Mouse (Mus musculus): ENCODE results near the gene Gm20388.

The Gm20388 gene

GRCm38 (mm10) chr8:121760484-121760883 is 1849.8 kb downstream of the Gm20388 start:
- no peak for DNase-seq (ENCODE audit: low read depth, low spot score)

- DNase-seq (ENCODE audit: low read depth, low spot score), result no peak
These were observed 1850.8 kb downstream of the Gm20388 start for GRCm38 (mm10) chr8:121761480-121761879.

GRCm38 (mm10) chr8:121762999-121763699 is 1852.5 kb downstream of the Gm20388 start:
- no peak for DNase-seq (ENCODE audit: low read depth, low spot score)

GRCm38 (mm10) chr8:121763700-121764013 is 1853.0 kb downstream of the Gm20388 start:
- no peak for DNase-seq (ENCODE audit: low read depth, low spot score)

GRCm38 (mm10) chr8:121765594-121766138 is 1855.0 kb downstream of the Gm20388 start:
- DNase-seq (ENCODE audit: low read depth, low spot score), result no peak

GRCm38 (mm10) chr8:121769095-121769494 is 1858.5 kb downstream of the Gm20388 start:
- DNase-seq (ENCODE audit: low read depth, low spot score), result no peak

- no peak for DNase-seq (ENCODE audit: low read depth, low spot score)
These were observed 1859.0 kb downstream of the Gm20388 start for GRCm38 (mm10) chr8:121769621-121770020.

GRCm38 (mm10) chr8:121770845-121771752 is 1860.5 kb downstream of the Gm20388 start:
- DNase-seq (ENCODE audit: low read depth, low spot score), result no peak

GRCm38 (mm10) chr8:121773876-121774275 is 1863.2 kb downstream of the Gm20388 start:
- DNase-seq (ENCODE audit: low read depth, low spot score), result no peak

- no peak for DNase-seq (ENCODE audit: low read depth, low spot score)
These were observed 1871.9 kb downstream of the Gm20388 start for GRCm38 (mm10) chr8:121782493-121782892.

GRCm38 (mm10) chr8:121786542-121786941 is 1875.9 kb downstream of the Gm20388 start:
- no peak for DNase-seq (ENCODE audit: low read depth, low spot score)

GRCm38 (mm10) chr8:121788786-121789185 is 1878.1 kb downstream of the Gm20388 start:
- DNase-seq (ENCODE audit: low read depth, low spot score), result no peak

- no peak for DNase-seq (ENCODE audit: low read depth, low spot score)
These were observed 1881.5 kb downstream of the Gm20388 start for GRCm38 (mm10) chr8:121792159-121792558.

- no peak for DNase-seq (ENCODE audit: low read depth, low spot score)
These were observed 1882.0 kb downstream of the Gm20388 start for GRCm38 (mm10) chr8:121792627-121793026.

- DNase-seq (ENCODE audit: low read depth, low spot score), result no peak
These were observed 1883.5 kb downstream of the Gm20388 start for GRCm38 (mm10) chr8:121794151-121794550.

GRCm38 (mm10) chr8:121795461-121795860 is 1884.8 kb downstream of the Gm20388 start:
- no peak for DNase-seq (ENCODE audit: low read depth, low spot score)

- no peak for DNase-seq (ENCODE audit: low read depth, low spot score)
These were observed 1885.8 kb downstream of the Gm20388 start for GRCm38 (mm10) chr8:121796406-121796805.

- no peak for DNase-seq (ENCODE audit: low read depth, low spot score)
These were observed 1887.8 kb downstream of the Gm20388 start for GRCm38 (mm10) chr8:121798401-121798800.

GRCm38 (mm10) chr8:121804829-121805228 is 1894.2 kb downstream of the Gm20388 start:
- no peak for DNase-seq (ENCODE audit: low read depth, low spot score)

- no peak for DNase-seq (ENCODE audit: low read depth, low spot score)
These were observed 1895.5 kb downstream of the Gm20388 start for GRCm38 (mm10) chr8:121806126-121806525.

- no peak for DNase-seq (ENCODE audit: low read depth, low spot score)
These were observed 1897.4 kb downstream of the Gm20388 start for GRCm38 (mm10) chr8:121808032-121808431.

GRCm38 (mm10) chr8:121809524-121810155 is 1899.0 kb downstream of the Gm20388 start:
- DNase-seq (ENCODE audit: low read depth, low spot score), result no peak

Measured in c-Kit-negative CD71-positive TER-119-positive erythroid progenitor cells, embryonic 14.5 days (primary cell).